Mouse (Mus musculus) lung, postnatal 0 days (tissue): ENCODE measurements around the gene Rbpjl.

Source experiments
- CTCF ChIP-seq: IDR thresholded peaks from 2 replicates; pipeline ENCODE4 v1.5.1; 2016; ENCODE audit warnings: antibody characterized with exemption, mild to moderate bottlenecking
- EP300 ChIP-seq: IDR thresholded peaks from 2 replicates; pipeline ENCODE4 v1.6.1; 2016; ENCODE audit warnings: antibody characterized with exemption, mild to moderate bottlenecking, control low read depth

DNA sequence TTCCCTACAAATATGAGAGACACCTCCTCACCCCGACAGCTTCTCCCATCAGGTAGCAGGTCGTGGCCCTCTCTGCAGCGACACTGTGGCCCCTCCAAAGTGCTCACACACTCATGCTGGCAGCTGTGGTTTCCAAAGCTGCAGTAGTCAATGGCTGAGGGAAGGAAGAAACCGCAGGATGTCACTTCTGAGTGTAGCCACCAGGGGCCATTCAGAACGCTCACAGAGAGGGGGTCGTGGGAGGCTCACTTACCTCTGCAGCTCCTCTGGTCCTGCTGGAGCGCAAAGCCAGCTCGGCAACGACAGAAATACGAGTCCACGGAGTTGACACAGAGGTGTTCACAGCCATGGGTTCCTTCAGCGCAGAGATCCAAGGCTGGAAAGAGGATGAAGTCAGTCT lies 6.0 kb upstream of the Rbpjl start:
- TF ChIP-seq CTCF: no peak
- no peak for TF ChIP-seq EP300
